Mouse (Mus musculus) adrenal gland, adult 8-10 months (tissue): ENCODE data around the gene Ceacam9. TPM values are rescaled to one million over a fixed set of nuclear protein-coding genes. Genes with fewer than 3 reads are reported as not detected.
"Not testable (repeated sequence)": the region's sequence is repeated elsewhere in the genome, so short reads cannot be mapped to it uniquely, and the experiment has no call there.

Experiments used
- DNase-seq: peaks from one replicate; pipeline ENCODE4 v3.0.0; 2022
- total RNA-seq, 4 experiments: library from RNA; stranded (reverse); gene quantifications; 2 replicates each; pipeline ENCODE4 v1.2.4; 2022

The Ceacam9 gene
- not detected for total RNA-seq

DNA sequence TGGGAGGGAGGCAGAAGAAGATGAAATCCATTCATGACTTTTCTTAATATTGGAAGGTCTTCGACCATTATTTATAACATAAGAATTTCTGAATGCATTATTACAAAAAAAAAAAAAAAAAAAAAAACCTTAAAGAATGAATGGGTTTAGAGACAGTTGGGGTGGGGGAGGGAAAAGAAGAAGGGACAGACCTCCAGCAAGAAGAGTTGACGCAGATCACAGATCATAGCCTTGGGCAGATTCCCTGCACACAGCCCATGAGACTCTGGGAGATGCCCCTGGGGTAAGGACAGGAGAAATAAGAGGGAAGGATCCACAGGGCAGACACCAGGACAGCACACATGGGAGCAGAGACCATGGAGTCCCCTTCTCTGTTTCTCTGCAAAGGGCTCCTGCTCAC, at the start of gene Ceacam9:
Gene Ceacam9, plus strand, starts transcription at position 301 of the 400 bp plus-strand sequence.
- no peak for DNase-seq

DNA sequence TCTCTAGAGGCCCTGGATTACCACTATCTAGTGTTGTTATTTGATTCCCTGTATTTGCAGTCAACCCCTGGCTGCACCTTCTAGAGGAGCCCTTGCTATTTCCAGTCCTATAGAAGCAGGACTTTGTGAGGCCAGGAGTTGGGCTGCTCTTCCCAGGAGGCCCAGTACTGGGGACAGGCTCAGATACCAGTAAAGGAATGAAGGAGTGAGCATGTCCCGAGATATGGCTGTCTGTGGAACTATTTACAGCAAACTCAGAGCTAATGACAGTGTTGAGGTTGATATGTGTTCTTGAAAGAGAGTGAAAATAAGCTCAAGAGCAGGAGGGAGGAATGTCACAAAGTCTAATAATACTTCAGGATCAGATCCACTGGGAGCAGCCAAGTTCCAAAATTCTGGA, 47.9 kb upstream of the Ceacam9 start:
- no peak for DNase-seq

DNA sequence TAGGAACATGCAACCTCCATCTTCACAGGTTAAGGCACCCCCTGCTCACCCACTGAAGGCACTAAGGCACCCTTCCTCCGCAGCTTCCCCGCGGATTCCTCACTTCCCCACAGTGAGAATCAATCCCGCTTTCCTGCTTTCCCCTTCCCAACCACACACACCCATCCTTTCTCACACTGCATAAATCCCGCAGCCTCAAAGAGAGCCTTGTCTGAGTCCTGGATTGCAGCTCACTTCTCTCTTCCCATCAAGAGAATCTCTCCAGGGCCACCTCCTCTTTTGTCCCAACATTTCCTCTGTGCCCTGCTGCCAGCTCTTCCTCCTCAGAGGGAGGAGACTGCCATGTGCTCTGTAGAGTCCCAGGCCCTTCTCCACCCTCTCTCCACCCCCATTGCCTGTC, 47.0 kb upstream of the Ceacam9 start:
- DNase-seq: not testable (repeated sequence)

DNA sequence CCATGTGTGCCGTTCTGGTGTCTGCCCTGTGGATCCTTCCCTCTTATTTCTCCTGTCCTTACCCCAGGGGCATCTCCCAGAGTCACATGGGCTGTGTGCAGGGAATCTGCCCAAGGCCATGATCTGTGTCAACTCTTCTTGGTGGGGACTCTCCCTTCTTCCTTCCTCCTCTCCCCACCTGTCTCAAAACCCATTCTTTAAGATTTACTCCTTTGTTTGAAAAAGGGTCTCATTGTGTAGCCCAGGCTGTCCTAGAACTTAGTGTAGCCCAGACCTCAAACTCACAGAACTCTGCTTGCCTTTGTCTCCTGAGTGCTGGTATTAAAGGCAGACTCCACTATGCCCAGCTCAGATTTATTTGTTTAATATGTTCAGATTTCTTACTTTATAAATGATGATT, 46.1 kb upstream of the Ceacam9 start, which contains the start of gene Ceacam15:
Gene Ceacam15, minus strand, starts transcription at position 101 of the 400 bp plus-strand sequence.
- DNase-seq: no peak

DNA sequence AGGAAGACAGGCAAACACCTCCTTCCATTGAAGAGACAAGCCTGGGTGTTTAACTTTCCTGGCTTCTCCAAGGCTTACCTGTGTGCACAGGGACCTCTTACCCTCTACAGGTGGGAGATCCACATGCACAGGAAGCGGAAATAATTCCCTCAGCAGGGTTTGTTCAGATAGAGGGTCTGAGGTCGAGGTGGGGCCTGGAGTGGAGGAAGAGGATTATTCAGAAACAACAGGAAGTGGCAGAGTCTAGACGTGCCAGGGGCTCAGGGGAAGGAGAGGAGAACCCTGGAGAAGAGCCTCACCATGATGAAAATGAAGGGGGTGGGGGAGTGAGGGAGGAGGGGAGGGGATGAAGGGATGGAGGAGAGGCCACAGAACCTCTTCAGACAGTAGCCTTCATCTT, 41.5 kb upstream of the Ceacam9 start:
- not testable (repeated sequence) for DNase-seq

DNA sequence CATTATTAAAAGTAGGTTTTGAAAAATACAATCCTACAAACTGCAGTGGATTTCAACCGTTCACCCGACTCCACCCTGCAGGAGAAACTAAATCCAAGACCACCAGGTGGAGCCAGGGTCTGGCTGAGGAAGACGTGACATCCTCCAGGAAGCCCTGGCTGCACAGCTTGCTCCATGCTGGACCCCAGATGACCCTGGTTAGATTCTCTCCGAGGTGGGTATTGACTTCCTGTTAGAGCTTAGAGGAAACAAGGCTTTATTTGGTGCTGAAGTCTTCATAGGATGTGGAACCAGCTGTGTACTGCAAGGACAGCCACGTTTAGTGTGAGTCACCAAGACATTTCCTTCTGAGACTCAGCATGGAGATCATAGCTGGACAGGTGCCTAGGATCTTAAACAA, 32.5 kb upstream of the Ceacam9 start:
- no peak for DNase-seq

DNA sequence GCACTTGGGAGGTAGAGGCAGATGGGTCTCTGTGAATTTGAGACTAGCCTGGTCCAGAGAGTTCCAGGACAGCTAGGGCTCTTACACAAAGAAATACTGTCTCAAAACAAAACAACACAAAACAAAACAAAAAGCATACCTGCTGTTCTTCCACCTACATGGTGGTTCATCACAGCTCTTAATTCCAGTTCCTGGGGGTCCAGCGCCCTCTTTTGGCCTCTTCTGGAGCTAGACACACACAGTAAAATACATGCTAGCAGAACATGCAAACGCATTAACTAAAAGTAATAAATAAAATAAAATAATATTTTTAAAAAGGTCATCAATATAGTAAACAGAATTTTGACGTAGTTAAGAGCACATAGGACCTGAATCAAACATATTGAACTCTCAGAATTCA, 26.7 kb upstream of the Ceacam9 start:
- DNase-seq: peak; percentile 10

DNA sequence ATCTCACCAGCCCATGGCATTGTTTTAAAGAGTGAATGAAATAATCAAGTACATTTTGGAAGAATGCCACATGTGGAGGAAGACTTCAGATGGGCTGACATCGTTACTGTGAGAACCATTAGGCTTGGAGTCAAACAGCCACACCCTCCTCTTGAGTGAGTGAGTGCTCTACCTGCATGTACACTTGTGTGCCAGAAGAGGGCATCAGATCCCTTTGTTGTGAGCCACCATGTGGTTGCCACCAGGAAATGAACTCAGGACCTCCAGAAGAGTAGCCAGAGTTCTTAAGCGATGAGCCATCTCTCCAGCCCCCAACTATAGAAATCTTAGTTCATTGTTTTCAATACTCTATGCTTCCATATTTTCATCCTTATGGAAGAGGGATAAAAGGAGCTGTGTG, 22.7 kb upstream of the Ceacam9 start:
- DNase-seq: no peak

DNA sequence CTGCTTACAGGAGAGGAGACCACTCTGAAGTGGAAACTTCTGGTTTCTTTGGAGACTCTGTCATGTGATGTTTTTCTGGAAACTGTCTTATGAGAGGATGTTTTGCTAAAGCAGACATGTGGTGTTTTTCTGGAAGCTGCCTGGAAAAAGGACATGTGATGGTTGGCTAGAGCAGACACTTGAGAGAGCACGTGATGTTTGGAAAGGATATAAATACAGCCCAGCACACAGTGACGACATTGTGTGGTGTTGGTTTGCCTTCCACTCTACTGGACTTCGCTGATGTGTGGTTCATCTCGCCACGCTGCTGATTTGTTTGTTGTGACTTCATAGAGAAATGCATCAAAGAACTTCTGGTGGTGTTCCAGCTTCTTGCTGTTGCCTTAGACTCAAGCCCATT, 21.1 kb upstream of the Ceacam9 start:
- no peak for DNase-seq

DNA sequence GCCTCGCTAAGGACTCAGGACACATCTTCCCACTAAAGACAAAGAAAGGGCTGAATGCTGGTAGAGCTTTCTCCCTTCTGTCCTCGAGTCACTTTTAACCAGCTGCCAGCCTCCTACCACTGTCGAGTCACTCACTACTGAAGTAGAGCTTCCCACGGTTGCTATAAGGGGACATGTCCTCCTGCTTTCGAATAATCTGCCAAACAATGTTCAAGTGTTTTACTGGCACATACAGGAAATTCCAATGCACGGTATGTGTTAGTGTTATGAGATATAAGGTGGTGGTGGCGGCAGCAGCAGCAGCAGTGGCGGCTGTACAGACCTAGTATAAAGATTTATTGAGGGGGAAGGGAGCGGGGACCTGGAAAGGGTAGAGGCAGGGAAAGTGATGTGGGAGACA, 15.3 kb upstream of the Ceacam9 start:
- no peak for DNase-seq

DNA sequence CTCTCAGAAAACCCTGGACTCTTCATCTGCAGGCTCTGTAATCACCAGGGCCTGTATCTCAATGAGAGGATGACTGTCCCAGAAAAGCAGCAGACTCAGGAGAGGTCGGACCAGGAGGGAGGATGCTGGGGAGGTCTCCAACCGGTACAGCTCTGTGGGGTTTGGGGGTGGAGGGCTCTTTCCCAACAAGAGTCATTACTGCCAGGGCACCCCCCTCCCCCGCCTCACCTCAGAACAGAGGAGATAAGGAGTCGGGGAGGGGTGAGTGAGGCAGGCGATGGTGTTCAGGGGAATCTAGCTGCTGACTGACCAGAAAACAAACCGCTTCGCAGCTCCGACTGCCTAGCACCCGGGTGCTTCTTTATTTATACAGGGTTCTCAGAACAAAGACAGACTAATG, 13.5 kb upstream of the Ceacam9 start:
- DNase-seq: no peak

DNA sequence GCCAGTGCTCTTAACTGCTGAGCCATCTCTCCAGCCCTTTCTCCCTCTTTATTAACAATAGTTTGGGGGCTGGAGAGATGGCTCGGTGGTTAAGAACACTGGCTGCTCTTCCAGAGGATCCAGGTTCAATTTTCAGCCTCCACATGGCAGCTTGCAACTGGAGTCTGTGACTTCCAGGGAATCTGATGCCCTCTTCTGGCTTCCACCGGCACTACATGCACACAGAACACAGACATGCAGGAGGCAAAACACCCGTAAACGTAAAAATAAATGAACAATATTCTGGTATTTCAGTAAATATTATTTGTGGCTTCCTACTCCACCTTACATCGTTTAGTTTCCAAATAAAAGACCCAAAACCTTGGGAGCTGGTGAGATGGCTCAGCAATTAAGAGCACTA, 11.1 kb upstream of the Ceacam9 start:
- no peak for DNase-seq

DNA sequence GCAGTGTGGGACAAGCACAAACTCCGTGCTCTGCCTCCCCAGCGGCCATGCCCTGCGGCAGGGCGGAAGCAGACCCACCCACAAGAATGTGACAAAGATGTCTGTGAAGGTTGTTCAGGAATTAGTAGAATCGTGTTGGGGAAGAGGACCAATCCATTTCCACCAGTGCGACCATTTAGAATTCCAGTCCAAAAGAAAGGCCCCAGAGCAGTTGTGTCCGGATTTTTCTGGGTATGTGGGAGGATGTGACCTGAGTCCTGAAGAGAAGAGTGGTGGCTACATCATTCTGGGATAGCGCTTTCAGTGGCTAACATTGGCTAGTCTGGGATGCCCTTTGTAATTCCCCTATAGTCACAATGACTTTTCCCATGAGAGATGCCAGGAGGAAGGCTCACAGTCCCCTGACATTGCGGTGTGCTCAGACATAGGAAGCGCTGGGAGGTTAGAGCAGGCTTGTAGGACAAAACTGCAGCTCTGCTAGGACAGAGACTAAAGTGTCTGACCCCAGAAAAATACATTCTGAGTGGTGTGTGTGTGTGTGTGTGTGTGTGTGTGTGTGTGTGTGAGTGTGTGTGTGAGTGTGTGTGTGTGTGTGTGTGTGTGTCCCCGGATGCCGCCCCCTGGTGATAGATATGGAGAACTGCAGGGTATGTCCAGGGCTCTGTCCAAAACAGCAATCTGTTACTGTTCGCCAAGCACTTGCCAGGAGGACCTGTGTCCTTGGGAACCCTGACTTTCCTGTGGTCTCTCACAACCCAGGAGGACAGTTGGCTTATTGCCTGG, 8.9 kb upstream of the Ceacam9 start:
- DNase-seq: no peak

DNA sequence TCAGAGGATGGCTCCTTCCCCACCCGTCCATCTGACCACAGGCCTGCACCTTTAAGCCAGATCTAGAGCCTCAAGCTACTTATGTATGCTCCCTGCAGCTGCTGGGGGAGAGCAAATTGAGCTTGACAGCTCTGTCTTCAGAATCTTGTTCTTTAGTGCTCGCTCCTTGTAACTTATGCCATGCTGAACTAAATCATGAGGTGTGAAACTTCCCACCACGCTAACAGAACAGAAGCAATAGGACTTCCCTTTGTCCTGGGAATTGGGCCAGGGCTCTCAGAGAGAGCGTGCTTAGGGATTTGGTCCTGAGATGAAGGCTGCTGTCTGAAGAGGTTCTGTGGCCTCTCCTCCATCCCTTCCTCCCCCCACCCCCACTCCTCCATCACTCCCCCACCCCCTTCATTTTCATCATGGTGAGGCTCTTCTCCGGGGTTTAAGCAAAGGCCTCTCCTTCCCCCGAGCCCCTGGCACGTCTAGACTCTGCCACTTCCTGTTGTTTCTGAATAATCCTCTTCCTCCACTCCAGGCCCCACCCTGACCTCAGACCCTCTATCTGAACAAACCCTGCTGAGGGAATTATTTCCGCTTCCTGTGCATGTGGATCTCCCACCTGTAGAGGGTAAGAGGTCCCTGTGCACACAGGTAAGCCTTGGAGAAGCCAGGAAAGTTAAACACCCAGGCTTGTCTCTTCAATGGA, 5.1 kb upstream of the Ceacam9 start:
- not testable (repeated sequence) for DNase-seq

DNA sequence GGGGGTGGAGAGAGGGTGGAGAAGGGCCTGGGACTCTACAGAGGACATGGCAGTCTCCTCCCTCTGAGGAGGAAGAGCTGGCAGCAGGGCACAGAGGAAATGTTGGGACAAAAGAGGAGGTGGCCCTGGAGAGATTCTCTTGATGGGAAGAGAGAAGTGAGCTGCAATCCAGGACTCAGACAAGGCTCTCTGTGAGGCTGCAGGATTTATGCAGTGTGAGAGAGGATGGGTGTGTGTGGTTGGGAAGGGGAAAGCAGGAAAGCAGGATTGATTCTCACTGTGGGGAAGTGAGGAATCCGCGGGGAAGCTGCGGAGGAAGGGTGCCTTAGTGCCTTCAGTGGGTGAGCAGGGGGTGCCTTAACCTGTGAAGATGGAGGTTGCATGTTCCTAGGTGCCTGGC, 761 bp downstream of the Ceacam9 start:
- not testable (repeated sequence) for DNase-seq

DNA sequence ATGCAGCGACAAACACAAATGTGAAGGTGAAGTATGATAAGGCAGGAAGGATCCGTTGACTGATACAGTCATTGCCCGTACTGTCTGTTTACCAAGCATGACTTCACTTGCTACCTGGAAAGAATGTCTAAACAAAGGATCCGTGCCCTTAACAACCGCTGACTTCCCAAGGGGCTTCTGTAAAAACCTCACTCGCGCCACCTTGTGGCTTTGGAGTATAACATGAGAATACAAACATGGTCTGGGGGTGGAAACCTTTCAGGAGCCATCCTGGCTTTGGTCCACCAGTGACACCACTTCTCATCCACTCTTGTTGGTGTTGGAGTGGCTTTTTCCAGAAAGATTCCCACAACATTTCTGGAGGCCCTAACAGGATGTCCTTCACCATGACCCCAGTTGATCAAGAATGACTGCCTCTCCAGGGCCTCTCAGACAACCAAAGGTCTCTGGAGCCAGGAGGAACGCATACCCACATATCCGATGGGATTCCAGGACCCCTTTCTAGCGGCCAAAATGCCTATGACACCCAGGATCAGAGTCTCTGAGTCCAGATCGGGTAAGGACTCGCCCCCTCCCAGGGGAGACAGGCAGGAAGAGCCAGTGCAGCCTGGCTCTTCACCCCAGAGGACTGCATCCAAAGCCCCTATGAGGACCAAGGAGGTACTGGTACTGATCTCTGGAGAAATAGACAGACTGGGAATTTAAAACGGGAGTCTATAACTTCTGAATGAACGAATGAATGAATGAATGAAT, 7.0 kb downstream of the Ceacam9 start:
- DNase-seq: no peak

DNA sequence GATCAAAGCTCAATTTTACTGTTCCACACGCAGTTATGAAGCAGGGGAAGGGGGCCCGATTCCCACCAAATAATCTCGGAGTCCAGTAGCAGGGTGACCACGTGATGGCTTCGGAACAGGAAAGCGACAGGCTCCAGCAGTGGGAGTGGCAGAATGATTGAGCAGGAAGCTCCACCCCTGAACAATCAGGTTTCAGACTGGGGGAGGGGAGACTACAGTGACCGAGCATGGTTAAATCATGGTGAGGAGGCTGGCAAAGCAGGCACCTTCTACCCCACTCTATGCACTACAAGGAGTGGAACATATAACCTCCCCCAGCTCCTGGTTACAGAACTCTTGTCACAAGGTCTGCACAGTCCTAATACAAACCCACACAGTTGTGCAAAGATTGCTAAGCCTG, 7.8 kb downstream of the Ceacam9 start:
- DNase-seq: not testable (repeated sequence)

DNA sequence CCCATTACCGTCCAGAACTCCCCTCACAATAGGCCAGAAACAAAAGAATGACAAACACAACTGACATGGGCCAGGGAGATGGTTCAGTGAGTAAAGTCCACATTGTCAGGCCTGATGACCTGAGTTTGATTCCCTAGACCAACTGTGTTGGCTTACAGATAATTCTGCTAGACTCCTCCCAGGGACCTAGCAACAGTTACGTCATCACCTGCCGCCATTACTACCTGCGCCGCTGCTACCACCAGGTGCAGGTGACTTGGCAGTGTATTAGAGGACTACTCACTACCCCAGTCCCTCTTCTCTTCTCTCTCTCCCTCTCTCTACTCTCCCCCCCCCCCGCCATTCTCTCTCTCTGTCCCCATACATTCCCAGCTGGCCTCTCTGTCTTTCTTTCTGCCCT, 9.1 kb downstream of the Ceacam9 start:
- no peak for DNase-seq

DNA sequence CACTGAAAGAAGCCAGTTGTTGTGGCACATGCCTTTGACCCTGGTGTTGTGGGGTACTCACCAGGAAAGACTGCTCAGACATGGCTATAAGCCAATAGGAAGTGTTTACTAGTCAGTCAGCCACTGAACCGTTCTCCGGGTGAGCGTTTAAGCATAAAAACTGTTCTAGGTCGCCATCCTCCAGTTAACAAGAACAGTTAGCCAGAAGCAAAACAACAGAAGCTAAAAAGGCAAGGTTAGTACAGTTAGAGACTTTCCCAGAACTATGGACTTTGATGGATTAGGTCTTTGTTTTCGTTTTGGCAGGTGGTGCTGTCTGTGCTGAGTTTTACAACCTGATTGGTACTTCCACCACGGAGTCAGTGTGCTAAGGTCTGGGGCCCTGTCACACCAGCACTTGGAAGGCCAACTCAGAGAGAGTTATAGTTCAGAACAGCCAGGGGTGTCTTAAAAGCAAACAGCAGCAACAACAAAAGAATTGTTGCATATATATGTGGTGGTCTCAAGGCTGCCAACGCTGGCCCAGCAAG, 10.2 kb downstream of the Ceacam9 start:
- no peak for DNase-seq

DNA sequence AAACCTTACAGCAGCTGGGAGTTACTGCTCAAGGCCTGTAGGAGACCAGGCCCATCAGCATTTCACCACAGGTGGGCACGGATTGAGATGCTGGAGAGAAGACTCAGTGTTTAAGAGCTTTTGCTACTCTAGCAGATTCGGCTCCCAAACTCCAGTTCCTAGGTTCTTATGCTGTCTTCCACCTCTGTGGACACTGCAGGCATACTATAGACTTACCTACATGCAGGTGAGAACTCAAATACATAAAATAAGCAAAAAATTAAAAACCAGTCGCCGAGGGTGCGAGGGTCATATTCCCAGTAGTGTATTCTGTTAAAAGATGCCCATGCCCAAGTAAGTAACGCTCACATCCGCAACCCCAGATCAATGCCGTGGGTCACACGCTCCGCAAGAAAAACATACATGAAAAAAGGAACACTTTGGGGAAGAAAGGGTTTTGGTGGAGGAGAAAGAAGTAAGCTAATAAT, 15.9 kb downstream of the Ceacam9 start:
- DNase-seq: no peak

DNA sequence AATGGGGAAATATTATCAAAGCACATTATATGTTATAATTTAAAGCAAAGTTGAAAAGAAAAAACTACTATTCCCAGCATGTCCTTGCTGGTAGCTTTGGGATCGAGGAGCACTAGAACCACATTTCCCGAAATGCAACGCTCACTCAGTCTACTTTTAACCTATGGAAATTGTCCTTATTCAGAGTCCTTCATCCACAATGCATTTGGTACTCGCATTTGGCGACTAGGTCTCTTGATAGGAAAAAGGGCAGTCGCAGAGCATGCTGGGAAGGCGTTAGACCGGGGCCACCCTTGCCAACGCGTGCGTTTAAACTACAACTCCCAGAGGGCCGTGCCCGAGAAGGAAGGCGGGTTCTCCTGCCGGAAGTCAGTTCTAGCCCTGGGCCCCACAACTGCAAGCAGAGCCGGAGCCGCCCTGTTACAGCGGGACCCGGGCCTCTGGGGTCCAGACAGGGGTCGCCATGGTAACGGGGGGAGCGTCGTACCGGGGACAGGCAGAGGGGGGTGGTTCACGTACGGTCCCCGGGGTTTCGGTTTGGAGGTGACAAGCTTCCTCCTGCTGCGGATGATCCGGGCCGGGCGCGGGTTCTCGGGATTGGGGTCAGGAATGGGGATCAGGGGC, 16.5 kb downstream of the Ceacam9 start, which contains the start of gene Ap2s1:
Gene Ap2s1, plus strand, starts transcription at position 338 of the 624 bp plus-strand sequence.
- peak; percentile 97 for DNase-seq

DNA sequence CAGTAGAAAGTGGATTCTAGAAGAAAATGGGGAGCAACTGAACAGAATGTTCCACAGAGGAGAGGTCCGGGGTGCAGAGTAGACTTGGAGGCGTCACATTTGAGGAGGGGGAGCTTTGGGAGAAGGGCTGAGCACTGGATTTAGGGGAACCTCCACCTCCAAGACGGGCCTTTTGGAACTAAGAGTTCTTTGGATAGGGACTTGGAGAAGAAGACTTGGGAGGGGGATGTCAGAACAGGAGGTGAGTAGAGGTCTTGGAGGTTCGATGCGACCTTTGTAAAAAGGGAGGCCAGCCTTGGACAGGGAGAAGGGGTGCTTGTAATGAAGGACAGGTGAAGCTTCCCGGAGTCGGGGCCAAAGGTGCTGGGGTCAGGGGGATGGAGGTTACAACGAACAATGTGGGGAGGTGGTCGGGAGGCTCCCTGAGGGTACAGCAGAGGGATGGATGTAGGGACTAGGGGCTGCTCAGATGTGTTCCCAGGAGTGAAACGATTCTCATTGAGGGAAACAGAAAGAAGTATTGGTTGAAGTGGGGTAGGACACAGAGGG, 17.4 kb downstream of the Ceacam9 start:
- DNase-seq: no peak
